Mouse (Mus musculus): ENCODE measurements at regions not wholly inside any gene's neighbourhood (a gene's known extent, or its start where the extent isn't known, plus 50 kb on each side); places are given as distances from the start of the nearest gene placed in this dataset.

DNA sequence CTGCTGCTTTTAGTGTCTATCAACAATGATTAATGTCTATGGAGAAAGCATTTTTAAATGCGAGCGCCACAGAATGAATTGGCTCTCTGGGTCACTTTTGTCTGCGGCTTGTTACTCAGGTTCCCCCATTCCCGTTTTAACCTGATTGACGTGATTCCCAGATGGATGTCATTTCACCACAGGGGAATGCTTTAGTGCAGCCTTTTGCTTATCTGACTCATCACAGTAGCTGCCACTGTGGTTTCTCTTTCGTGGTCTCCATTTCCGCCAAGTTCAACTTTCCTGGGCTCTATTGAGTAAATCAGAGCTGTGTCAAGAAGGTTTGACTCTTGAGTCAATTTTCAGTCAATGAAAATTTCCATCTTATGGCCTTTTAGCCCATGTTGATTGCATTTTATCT, 110.6 kb upstream of the Aldh1b1 start:
- no peak for ATAC-seq (ENCODE audit: low read depth)
- WGBS: 69% methylated on average over 7 of the region's 7 CpGs
- H3K9me3 ChIP-seq (ENCODE audit: control insufficient read depth, low read length): no peaks in the 10 kb centered on the region

DNA sequence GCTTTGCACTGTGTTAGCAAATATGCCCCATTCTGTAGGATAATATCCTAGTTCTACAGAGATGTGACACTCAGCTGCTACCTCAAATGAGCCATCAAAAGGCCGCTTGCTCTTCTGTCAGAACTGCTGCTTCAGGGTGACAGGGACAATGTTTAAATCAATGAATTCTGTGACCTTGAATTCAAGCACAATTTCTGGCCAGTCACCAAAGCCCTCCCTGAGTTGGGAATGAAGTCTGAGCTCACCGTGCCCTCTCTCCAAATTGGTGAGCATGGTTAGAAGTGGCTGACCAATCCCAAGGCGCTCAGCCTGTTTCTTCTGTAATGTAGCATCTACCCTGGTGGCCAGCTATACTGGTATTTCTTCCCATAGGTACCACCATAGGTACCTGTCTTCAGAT, 113.8 kb upstream of the Aldh1b1 start:
- no peaks in the 10 kb centered on the region for H3K9me3 ChIP-seq (ENCODE audit: control insufficient read depth, low read length)
- H3K4me1 ChIP-seq (replicated peaks; ENCODE audit: control insufficient read depth, insufficient read depth, low read length): no peaks in the 10 kb centered on the region
- ATAC-seq (ENCODE audit: low read depth): no peak
- H3K4me3 ChIP-seq (ENCODE audit: low read length): no peak overlapping the region
- H3K27me3 ChIP-seq (ENCODE audit: control insufficient read depth, insufficient read depth, low read depth, low read length): no peaks in the 10 kb centered on the region
- H3K9ac ChIP-seq (ENCODE audit: low read length): no peak overlapping the region
- WGBS: 80% methylated on average over 3 of the region's 3 CpGs
- no peak overlapping the region for H3K27ac ChIP-seq (ENCODE audit: low read length)
- no peaks in the 10 kb centered on the region for H3K36me3 ChIP-seq (ENCODE audit: control insufficient read depth, insufficient read depth, low read length)
- no peak overlapping the region for H3K4me2 ChIP-seq (ENCODE audit: low read depth, low read length)

More for the DNA sequence above, 110.6 kb upstream of the Aldh1b1 start:
- no peak overlapping the region for H3K27ac ChIP-seq (ENCODE audit: low read length)
- H3K4me2 ChIP-seq (ENCODE audit: low read depth, low read length): no peak overlapping the region
- no peaks in the 10 kb centered on the region for H3K27me3 ChIP-seq (ENCODE audit: control insufficient read depth, insufficient read depth, low read depth, low read length)
- no peak overlapping the region for H3K9ac ChIP-seq (ENCODE audit: low read length)
- H3K4me1 ChIP-seq (replicated peaks; ENCODE audit: control insufficient read depth, insufficient read depth, low read length): no peaks in the 10 kb centered on the region
- H3K4me3 ChIP-seq (ENCODE audit: low read length): no peak overlapping the region
- H3K36me3 ChIP-seq (ENCODE audit: control insufficient read depth, insufficient read depth, low read length): no peaks in the 10 kb centered on the region

DNA sequence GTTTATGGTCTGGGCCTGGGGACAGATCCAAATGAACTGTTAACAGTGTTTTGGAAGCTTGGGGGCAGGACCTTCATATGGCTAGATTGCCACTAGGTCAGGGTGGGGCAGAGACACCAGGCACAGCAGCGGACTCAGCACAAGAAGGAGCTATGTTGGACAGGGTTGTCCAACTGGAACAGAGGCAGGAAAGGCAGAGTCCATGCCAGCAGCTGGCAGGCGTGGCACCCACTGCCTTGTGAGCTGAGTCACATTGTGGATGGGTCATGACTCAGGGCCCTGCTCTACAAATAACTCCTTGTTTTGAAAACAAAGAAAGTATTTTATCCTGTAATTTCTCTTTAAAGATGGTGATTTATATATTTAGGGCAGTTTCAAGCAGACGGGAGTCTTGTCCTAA, 115.6 kb upstream of the Aldh1b1 start:
- H3K9ac ChIP-seq (ENCODE audit: low read length): no peak overlapping the region

DNA sequence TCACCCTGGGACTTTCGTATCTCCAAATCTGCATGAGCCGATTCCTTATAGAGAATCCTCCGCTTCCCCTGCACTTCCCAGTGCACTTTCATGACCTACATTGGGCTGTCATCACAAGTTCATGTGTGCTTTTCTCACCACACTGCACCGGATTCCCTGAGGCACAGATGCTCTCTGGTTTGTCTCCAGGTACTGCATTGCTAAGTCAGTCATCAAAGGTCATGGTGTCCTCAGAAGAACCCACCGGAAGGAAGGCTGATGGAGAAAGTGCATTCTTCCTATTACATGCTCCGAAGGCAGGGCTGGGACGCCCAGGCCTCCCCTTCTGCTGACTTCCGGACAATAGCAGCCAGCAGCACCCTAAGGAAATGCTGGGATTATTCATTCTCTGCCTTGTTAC, 116.1 kb upstream of the Aldh1b1 start:
- no peak overlapping the region for H3K27ac ChIP-seq (ENCODE audit: low read length)
- no peaks in the 10 kb centered on the region for H3K36me3 ChIP-seq (ENCODE audit: control insufficient read depth, insufficient read depth, low read length)
- no peaks in the 10 kb centered on the region for H3K9me3 ChIP-seq (ENCODE audit: control insufficient read depth, low read length)
- no peak overlapping the region for H3K4me3 ChIP-seq (ENCODE audit: low read length)
- no peaks in the 10 kb centered on the region for H3K4me1 ChIP-seq (replicated peaks; ENCODE audit: control insufficient read depth, insufficient read depth, low read length)
- H3K9ac ChIP-seq (ENCODE audit: low read length): no peak overlapping the region
- H3K4me2 ChIP-seq (ENCODE audit: low read depth, low read length): no peak overlapping the region
- WGBS: 80% methylated on average over 8 of the region's 8 CpGs
- no peak for ATAC-seq (ENCODE audit: low read depth)
- no peaks in the 10 kb centered on the region for H3K27me3 ChIP-seq (ENCODE audit: control insufficient read depth, insufficient read depth, low read depth, low read length)

More for the DNA sequence above, 115.6 kb upstream of the Aldh1b1 start:
- H3K4me3 ChIP-seq (ENCODE audit: low read length): no peak overlapping the region
- ATAC-seq (ENCODE audit: low read depth): no peak
- no peak overlapping the region for H3K27ac ChIP-seq (ENCODE audit: low read length)
- H3K27me3 ChIP-seq (ENCODE audit: control insufficient read depth, insufficient read depth, low read depth, low read length): no peaks in the 10 kb centered on the region
- no peak overlapping the region for H3K4me2 ChIP-seq (ENCODE audit: low read depth, low read length)
- 66% methylated on average over 3 of the region's 3 CpGs for whole genome bisulfite sequencing
- no peaks in the 10 kb centered on the region for H3K4me1 ChIP-seq (replicated peaks; ENCODE audit: control insufficient read depth, insufficient read depth, low read length)
- no peaks in the 10 kb centered on the region for H3K9me3 ChIP-seq (ENCODE audit: control insufficient read depth, low read length)
- no peaks in the 10 kb centered on the region for H3K36me3 ChIP-seq (ENCODE audit: control insufficient read depth, insufficient read depth, low read length)

DNA sequence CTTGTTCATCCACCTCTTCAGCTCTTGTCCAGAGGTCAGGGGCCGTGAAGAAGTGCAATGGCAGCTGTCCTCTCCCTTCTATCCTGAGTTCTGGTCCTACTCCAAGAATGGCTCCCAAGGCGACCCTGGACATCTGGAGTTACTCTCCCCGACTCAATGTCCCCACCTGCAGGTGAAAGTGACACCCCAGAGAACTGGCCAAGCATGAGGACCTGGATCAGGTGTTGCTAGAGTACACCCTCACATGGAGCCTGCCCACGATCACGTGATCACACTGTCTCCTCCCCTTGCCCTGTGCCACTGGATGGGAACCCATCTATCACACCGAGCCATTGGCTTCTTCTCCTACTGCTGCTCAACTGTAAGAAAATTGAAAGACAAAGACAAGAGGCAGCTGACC, 122.7 kb upstream of the Aldh1b1 start:
- Histone ChIP-seq H3K4me3 (ENCODE audit: low read length) (no peak overlapping the region), H3K27me3 (ENCODE audit: control insufficient read depth, insufficient read depth, low read depth, low read length) (no peaks in the 10 kb centered on the region), H3K9me3 (ENCODE audit: control insufficient read depth, low read length) (no peaks in the 10 kb centered on the region), H3K4me2 (ENCODE audit: low read depth, low read length) (no peak overlapping the region), H3K27ac (ENCODE audit: low read length) (no peak overlapping the region), H3K9ac (ENCODE audit: low read length) (no peak overlapping the region), H3K4me1 (replicated peaks; ENCODE audit: control insufficient read depth, insufficient read depth, low read length) (no peaks in the 10 kb centered on the region; the same call in 1 of the 2 replicates), H3K36me3 (ENCODE audit: control insufficient read depth, insufficient read depth, low read length) (no peaks in the 10 kb centered on the region)
- ATAC-seq (ENCODE audit: low read depth): no peak
- 64% methylated on average over 6 of the region's 6 CpGs for WGBS

DNA sequence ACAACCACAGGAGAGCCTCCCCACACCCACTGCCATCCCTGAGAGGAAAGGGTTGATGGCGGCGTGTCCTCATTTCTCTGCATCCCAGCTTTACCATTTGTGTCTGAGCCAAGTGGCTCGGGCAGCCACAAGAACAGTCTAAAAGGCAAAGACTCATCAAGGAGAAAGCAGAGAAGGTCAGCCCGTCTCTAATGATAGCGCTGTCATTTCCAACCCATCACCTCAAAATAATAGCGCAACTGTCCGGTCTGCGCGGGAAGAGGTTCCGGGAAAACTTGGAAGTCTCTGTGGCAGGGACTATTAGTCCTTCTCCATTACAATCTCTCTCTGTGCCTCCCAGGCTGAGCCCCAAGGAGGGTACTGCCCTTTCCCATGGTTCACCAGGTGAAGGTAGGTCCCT, 124.5 kb upstream of the Aldh1b1 start:
- no peak for ATAC-seq (ENCODE audit: low read depth)
- no peak overlapping the region for H3K4me2 ChIP-seq (ENCODE audit: low read depth, low read length)
- H3K9me3 ChIP-seq (ENCODE audit: control insufficient read depth, low read length): no peaks in the 10 kb centered on the region
- no peaks in the 10 kb centered on the region for H3K27me3 ChIP-seq (ENCODE audit: control insufficient read depth, insufficient read depth, low read depth, low read length)
- no peak overlapping the region for H3K9ac ChIP-seq (ENCODE audit: low read length)
- H3K36me3 ChIP-seq (ENCODE audit: control insufficient read depth, insufficient read depth, low read length): no peaks in the 10 kb centered on the region
- H3K4me3 ChIP-seq (ENCODE audit: low read length): no peak overlapping the region
- 87% methylated on average over 10 of the region's 10 CpGs for WGBS
- no peak overlapping the region for H3K27ac ChIP-seq (ENCODE audit: low read length)
- H3K4me1 ChIP-seq (replicated peaks; ENCODE audit: control insufficient read depth, insufficient read depth, low read length): no peaks in the 10 kb centered on the region; the same call in 1 of the 2 replicates

DNA sequence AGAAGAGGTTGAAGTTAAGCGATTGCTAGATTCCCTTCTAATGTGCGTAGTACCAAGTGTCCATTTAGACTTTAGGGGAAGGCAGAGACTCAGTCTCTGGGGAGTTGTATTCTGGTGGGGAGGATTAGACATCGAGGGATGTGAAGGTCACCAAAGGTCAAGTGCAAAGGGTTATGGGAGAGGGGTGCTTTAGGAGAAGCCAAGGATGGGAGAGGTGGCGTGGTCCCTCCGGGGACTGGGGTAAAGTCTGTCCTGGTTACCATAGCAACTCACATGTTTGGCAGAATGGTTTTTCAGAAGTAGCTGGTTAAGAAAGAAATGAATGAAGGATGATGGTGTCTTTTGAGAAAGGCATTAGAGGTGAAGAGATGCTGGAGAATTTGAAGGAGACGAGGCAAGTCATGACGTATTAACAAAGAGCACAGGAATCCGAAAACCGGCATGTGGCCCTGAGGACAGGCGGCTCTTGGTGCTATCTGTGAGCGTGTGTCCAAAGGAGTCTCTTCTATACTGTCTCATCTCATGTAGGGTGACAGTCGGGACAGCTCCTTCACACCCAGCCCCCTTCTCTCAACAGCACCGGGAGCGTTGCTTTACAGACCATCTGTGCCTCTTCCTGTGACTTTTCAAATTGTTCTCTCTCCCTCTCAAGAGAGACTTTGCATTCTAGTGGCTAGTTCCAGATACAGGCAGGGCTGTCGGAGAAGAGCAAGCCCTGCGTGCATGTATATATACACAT, 125.6 kb upstream of the Aldh1b1 start:
- Histone ChIP-seq H3K9me3 (ENCODE audit: control insufficient read depth, low read length) (no peaks in the 10 kb centered on the region), H3K9ac (ENCODE audit: low read length) (no peak overlapping the region), H3K27me3 (ENCODE audit: control insufficient read depth, insufficient read depth, low read depth, low read length) (no peaks in the 10 kb centered on the region), H3K4me3 (ENCODE audit: low read length) (no peak overlapping the region), H3K4me1 (replicated peaks; ENCODE audit: control insufficient read depth, insufficient read depth, low read length) (no peaks in the 10 kb centered on the region; the same call in 1 of the 2 replicates), H3K36me3 (ENCODE audit: control insufficient read depth, insufficient read depth, low read length) (no peaks in the 10 kb centered on the region), H3K4me2 (ENCODE audit: low read depth, low read length) (no peak overlapping the region), H3K27ac (ENCODE audit: low read length) (no peak overlapping the region)
- WGBS: 44% methylated on average over 16 of the region's 16 CpGs
- no peak for ATAC-seq (ENCODE audit: low read depth)

DNA sequence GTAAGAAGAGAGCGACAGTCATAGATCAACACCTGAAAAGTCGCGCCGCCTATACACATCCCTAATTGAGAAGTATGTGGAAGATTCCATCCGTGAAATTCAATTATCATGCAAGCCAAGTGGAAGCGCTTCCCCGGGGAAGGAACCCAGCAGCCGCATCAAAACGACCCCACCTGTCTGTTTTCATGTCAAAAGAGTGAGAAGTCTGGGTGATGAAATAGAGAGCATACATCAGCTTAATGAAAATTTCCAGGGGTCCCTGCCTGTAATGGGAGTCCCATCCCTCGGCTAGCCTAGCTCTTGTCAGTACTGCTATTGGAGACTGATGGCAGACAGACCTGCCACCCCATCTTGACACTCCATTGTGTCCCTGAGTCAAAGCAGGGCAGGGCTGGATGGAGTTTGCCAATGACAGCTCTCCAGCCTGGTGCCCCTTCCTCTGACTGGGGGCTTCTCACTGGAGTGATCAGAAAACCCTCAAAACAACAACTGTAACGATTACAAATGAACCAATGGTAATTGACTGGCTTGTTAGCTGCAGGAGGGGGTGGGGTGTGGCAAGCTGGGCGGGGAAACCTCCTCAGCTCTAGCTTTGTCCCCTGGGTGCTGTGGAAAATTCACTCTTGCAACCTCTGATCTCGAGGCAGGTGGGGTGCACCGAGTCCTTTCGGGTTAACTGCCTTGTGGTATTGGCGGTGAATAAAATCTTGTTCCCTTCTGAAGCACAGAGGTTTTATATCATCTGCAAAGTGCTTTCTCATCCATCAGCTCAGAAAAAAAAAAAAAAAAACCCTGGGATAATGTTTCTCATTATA, 126.4 kb upstream of the Aldh1b1 start:
- H3K9me3 ChIP-seq (ENCODE audit: control insufficient read depth, low read length): no peaks in the 10 kb centered on the region
- no peak overlapping the region for H3K4me3 ChIP-seq (ENCODE audit: low read length)
- no peaks in the 10 kb centered on the region for H3K36me3 ChIP-seq (ENCODE audit: control insufficient read depth, insufficient read depth, low read length)
- ATAC-seq (ENCODE audit: low read depth): no peak
- no peak overlapping the region for H3K9ac ChIP-seq (ENCODE audit: low read length)
- 57% methylated on average over 16 of the region's 16 CpGs for WGBS
- no peak overlapping the region for H3K4me2 ChIP-seq (ENCODE audit: low read depth, low read length)
- H3K27me3 ChIP-seq (ENCODE audit: control insufficient read depth, insufficient read depth, low read depth, low read length): no peaks in the 10 kb centered on the region
- H3K4me1 ChIP-seq (replicated peaks; ENCODE audit: control insufficient read depth, insufficient read depth, low read length): no peaks in the 10 kb centered on the region; the same call in 1 of the 2 replicates
- no peak overlapping the region for H3K27ac ChIP-seq (ENCODE audit: low read length)

DNA sequence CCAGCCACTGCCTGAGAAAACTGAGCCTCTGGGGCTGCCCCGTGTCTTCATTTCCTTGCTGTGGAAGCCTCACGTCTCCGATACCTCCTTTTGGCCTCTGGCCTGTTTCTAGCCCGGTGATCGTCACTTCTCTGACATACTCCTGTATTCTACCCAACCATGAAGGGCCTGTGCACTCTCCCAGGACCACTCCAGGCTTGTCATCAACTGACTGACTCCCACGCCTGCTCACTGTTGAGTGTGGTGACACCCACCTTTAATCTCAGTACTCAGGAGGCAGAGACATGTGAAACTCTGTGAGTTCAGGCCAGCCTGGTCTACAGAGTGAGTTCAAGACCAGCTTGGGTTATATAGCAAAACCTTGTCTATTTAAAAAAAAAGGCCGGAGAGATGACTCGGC, 132.1 kb upstream of the Shb start:
- H3K4me2 ChIP-seq (ENCODE audit: low read depth, low read length): no peak overlapping the region
- no peaks in the 10 kb centered on the region for H3K4me1 ChIP-seq (replicated peaks; ENCODE audit: control insufficient read depth, insufficient read depth, low read length)
- no peak overlapping the region for H3K9ac ChIP-seq (ENCODE audit: low read length)
- H3K9me3 ChIP-seq (ENCODE audit: control insufficient read depth, low read length): no peaks in the 10 kb centered on the region
- 77% methylated on average over 8 of the region's 8 CpGs for WGBS
- no peaks in the 10 kb centered on the region for H3K27me3 ChIP-seq (ENCODE audit: control insufficient read depth, insufficient read depth, low read depth, low read length)
- H3K27ac ChIP-seq (ENCODE audit: low read length): no peak overlapping the region
- no peak for ATAC-seq (ENCODE audit: low read depth)
- H3K4me3 ChIP-seq (ENCODE audit: low read length): no peak overlapping the region
- H3K36me3 ChIP-seq (ENCODE audit: control insufficient read depth, insufficient read depth, low read length): no peaks in the 10 kb centered on the region

Measured in lung, embryonic 16.5 days (tissue).